Mouse (Mus musculus) central nervous system, embryonic 18 days (tissue): ENCODE data around the gene Aga. TPM values are rescaled to one million over a fixed set of nuclear protein-coding genes. Genes with fewer than 3 reads are reported as not detected.

Experiments used
- polyA plus RNA-seq: library from polyadenylated mRNA; depleted of rRNA; stranded (reverse); fragments of >200 nt; gene quantifications from 2 replicates; pipeline ENCODE4 v1.2.3, GENCODE M21; 2012; rRNA removed

Aga gene
- 4.4 and 5.0 TPM in 2 replicates for polyA plus RNA-seq

GRCm38 (mm10) chr8:53511551-53512127 lies at the start of gene Aga:
TSS of gene Aga (plus strand) at chr8:53511727.

Other genes starting within 250 kb of the Aga start
- gene Neil3, start 127.3 kb downstream of the Aga start, polyA plus RNA-seq = 4.4 and 6.6 TPM in 2 replicates